Mouse (Mus musculus): ENCODE results near the gene Nudt1.

GRCm38 (mm10) chr5:140355934-140356333, 34.5 kb downstream of the Nudt1 start:
- TF ChIP-seq MAX (IDR thresholded peaks at IDR 0.05; ENCODE audit: low read length), result no peak
- TF ChIP-seq SIN3A (IDR thresholded peaks at IDR 0.05; ENCODE audit: low read length), result no peak
- no peak for TF ChIP-seq E2F4 (IDR thresholded peaks at IDR 0.05; ENCODE audit: insufficient replicate concordance, low read depth, low read length)
- no peak for TF ChIP-seq UBTF (IDR thresholded peaks at IDR 0.05; ENCODE audit: low read depth, low read length)
- TF ChIP-seq NELFE (IDR thresholded peaks at IDR 0.05; ENCODE audit: low read depth, low read length), result no peak
- no peak for TF ChIP-seq USF2 (conservative IDR thresholded peaks at IDR 0.05; ENCODE audit: low read depth, low read length)
- no peak; a peak in 1 of 4 replicates for TF ChIP-seq CTCF (conservative IDR thresholded peaks at IDR 0.05 in 1 of 2, IDR thresholded peaks at IDR 0.05 in 1 of 2; ENCODE audit: low read depth in 2 of 2, low read length in 2 of 2)
- no peak for TF ChIP-seq POLR2A (IDR thresholded peaks at IDR 0.05; ENCODE audit: low read depth, low read length)
- no peak for TF ChIP-seq ZC3H11A (IDR thresholded peaks at IDR 0.05; ENCODE audit: low read depth, low read length)
- no peak for TF ChIP-seq PAX5 (IDR thresholded peaks at IDR 0.05; ENCODE audit: low read length)

Measured in CH12.LX (cell line).